Mouse (Mus musculus) spleen, adult 2 months (tissue): ENCODE data around the gene Tgfb2.

Source experiments
- CTCF ChIP-seq: fragments of 200-500 bp; IDR thresholded peaks from 2 replicates; pipeline ENCODE4 v1.5.1; 2011; ENCODE audit warnings: mild to moderate bottlenecking, inconsistent platforms; ENCODE audit not compliant: insufficient read depth, insufficient read length, insufficient replicate concordance; ENCODE audit errors: extremely low read depth
- POLR2A ChIP-seq: fragments of 200-500 bp; IDR thresholded peaks from 2 replicates; pipeline ENCODE4 v1.6.1; 2011; ENCODE audit warnings: low read depth, low read length, inconsistent platforms

GRCm38 (mm10) chr1:186712802-186713471 is 7.1 kb upstream of the Tgfb2 start:
- 0 out of 2 replicates have a peak, but pooled peaks have one; percentile 5 for TF ChIP-seq CTCF
- TF ChIP-seq POLR2A: no peak
